Mouse (Mus musculus) embryonic stem cell, embryonic (primary cell): ENCODE results near the gene Sik1.

ENCODE experiments used
- CTCF ChIA-PET, 4 experiments: fragments of 300-600 bp in 2 of 4; fragments of 350-600 bp in 2 of 4; sonication (Branson Sonifier 250); formaldehyde crosslinking; loops; one replicate each; lab custom pipeline; 2022; ENCODE audit warnings: inconsistent platforms in 2 of 4; lab: Charles Lee
- POLR2A ChIA-PET, 4 experiments: fragments of 300-600 bp in 2 of 4; fragments of 350-600 bp in 2 of 4; sonication (Branson Sonifier 250); formaldehyde crosslinking; loops; one replicate each; lab custom pipeline; 2022; ENCODE audit warnings: antibody characterized with exemption in 4 of 4, inconsistent platforms in 1 of 4; lab: Charles Lee

The Sik1 gene

GRCm38 (mm10) chr17:31850457-31850980, 5.1 kb downstream of the Sik1 start:
- CTCF ChIA-PET = no interaction called here
- POLR2A ChIA-PET = interaction anchor here (0.5 to 12.6 kb wide), 22 partner anchors 10 to 263 kb away, joined by 3 to 222 read pairs (median 6); no protein-coding TSS in a partner anchor

- POLR2A ChIA-PET = interaction anchor here in 3 of 4 experiments (0.8 to 12.6 kb wide), 18 partner anchors 10 to 75 kb away, joined by 3 to 222 read pairs (median 6); no protein-coding TSS in a partner anchor
Measured at GRCm38 (mm10) chr17:31846970-31847369, 8.6 kb downstream of the Sik1 start.

GRCm38 (mm10) chr17:31846352-31846751, 9.3 kb downstream of the Sik1 start:
- ChIA-PET POLR2A (interaction anchor here in 3 of 4 experiments (0.7 to 12.6 kb wide), 19 partner anchors 9 to 143 kb away, joined by 3 to 222 read pairs (median 6); no protein-coding TSS in a partner anchor), CTCF (no interaction called here)

More at GRCm38 (mm10) chr17:31846970-31847369, 8.6 kb downstream of the Sik1 start:
- CTCF ChIA-PET = no interaction called here

- ChIA-PET POLR2A (interaction anchor here in 2 of 4 experiments (2.5 to 20.3 kb wide), 5 partner anchors 7 to 37 kb away, joined by 7 to 451 read pairs (median 330); partner anchors contain the start of gene Sik1 (in 1 of the 2)), CTCF (no interaction called here)
Measured at GRCm38 (mm10) chr17:31843891-31844290, 11.7 kb downstream of the Sik1 start.

GRCm38 (mm10) chr17:31842930-31843822, 12.4 kb downstream of the Sik1 start:
- ChIA-PET POLR2A (interaction anchor here in 3 of 4 experiments (0.6 to 20.6 kb wide), 14 partner anchors 8 to 68 kb away, joined by 3 to 481 read pairs (median 22); partner anchors contain the start of gene Sik1 (in 1 of the 3)), CTCF (no interaction called here)

GRCm38 (mm10) chr17:31841842-31842611, 13.6 kb downstream of the Sik1 start:
- ChIA-PET CTCF (interaction anchor here in 1 of 4 experiments (0.5 kb wide), 1 partner anchor 23 kb away, joined by 7 read pairs; no protein-coding TSS in a partner anchor), POLR2A (interaction anchor here in 3 of 4 experiments (0.6 to 20.6 kb wide), 24 partner anchors 8 to 970 kb away, joined by 3 to 481 read pairs (median 8); partner anchors contain the start of gene Sik1 (in 1 of the 3))

GRCm38 (mm10) chr17:31841453-31841841, 14.2 kb downstream of the Sik1 start:
- ChIA-PET POLR2A (interaction anchor here in 3 of 4 experiments (0.6 to 20.6 kb wide), 30 partner anchors 8 to 971 kb away, joined by 3 to 481 read pairs (median 7); partner anchors contain the start of gene Sik1 (in 1 of the 3)), CTCF (interaction anchor here in 2 of 4 experiments (0.5 to 0.6 kb wide), 2 partner anchors 22 to 805 kb away, joined by 5 to 7 read pairs; no protein-coding TSS in a partner anchor)

GRCm38 (mm10) chr17:31840423-31841003, 15.1 kb downstream of the Sik1 start:
- CTCF ChIA-PET = interaction anchor here in 1 of 4 experiments (1.2 kb wide), 1 partner anchor 147 kb away, joined by 4 read pairs; no protein-coding TSS in a partner anchor
- POLR2A ChIA-PET = interaction anchor here in 3 of 4 experiments (0.6 to 20.6 kb wide), 35 partner anchors 9 to 340 kb away, joined by 3 to 481 read pairs (median 6); partner anchors contain the start of gene Sik1 (in 1 of the 3)

GRCm38 (mm10) chr17:31836772-31837171, 18.8 kb downstream of the Sik1 start:
- POLR2A ChIA-PET = interaction anchor here in 3 of 4 experiments (0.7 to 20.6 kb wide), 35 partner anchors 9 to 548 kb away, joined by 3 to 481 read pairs (median 4); partner anchors contain the start of gene Sik1 (in 2 of the 3)
- CTCF ChIA-PET = interaction anchor here in 1 of 4 experiments (0.9 kb wide), 1 partner anchor 15 kb away, joined by 3 read pairs; no protein-coding TSS in a partner anchor

GRCm38 (mm10) chr17:31836264-31836607, 19.4 kb downstream of the Sik1 start:
- CTCF ChIA-PET = interaction anchor here in 1 of 4 experiments (0.9 kb wide), 1 partner anchor 15 kb away, joined by 3 read pairs; no protein-coding TSS in a partner anchor
- POLR2A ChIA-PET = interaction anchor here in 3 of 4 experiments (0.7 to 20.6 kb wide), 24 partner anchors 10 to 498 kb away, joined by 3 to 481 read pairs (median 10); partner anchors contain the start of gene Sik1 (in 2 of the 3)

- ChIA-PET POLR2A (interaction anchor here (0.6 to 20.6 kb wide), 25 partner anchors 9 to 460 kb away, joined by 3 to 481 read pairs (median 29); partner anchors contain the start of gene Sik1 (in 2 of the 4)), CTCF (interaction anchor here in 1 of 4 experiments (0.9 kb wide), 1 partner anchor 14 kb away, joined by 3 read pairs; no protein-coding TSS in a partner anchor)
Measured at GRCm38 (mm10) chr17:31835528-31836263, 19.9 kb downstream of the Sik1 start.

- CTCF ChIA-PET = interaction anchor here in 3 of 4 experiments (0.5 to 0.8 kb wide), 6 partner anchors 15 to 1092 kb away, joined by 3 to 4 read pairs (median 3); no protein-coding TSS in a partner anchor
Measured at GRCm38 (mm10) chr17:31834320-31835065, 21.1 kb downstream of the Sik1 start.

GRCm38 (mm10) chr17:31833752-31834151, 21.9 kb downstream of the Sik1 start:
- POLR2A ChIA-PET = interaction anchor here in 3 of 4 experiments (0.5 to 20.6 kb wide), 58 partner anchors 8 to 332 kb away, joined by 3 to 481 read pairs (median 6); partner anchors contain the start of genes Sik1 (in 2 of the 3), Cbs (in 1 of the 3) and Notch3 (in 1 of the 3)
- CTCF ChIA-PET = interaction anchor here in 1 of 4 experiments (0.6 to 0.7 kb wide), 2 partner anchors 67 to 112 kb away, joined by 3 read pairs; no protein-coding TSS in a partner anchor

More at GRCm38 (mm10) chr17:31834320-31835065, 21.1 kb downstream of the Sik1 start:
- POLR2A ChIA-PET = interaction anchor here in 3 of 4 experiments (0.6 to 20.6 kb wide), 64 partner anchors 7 to 490 kb away, joined by 3 to 481 read pairs (median 4); partner anchors contain the start of genes Sik1 (in 2 of the 3), Cbs (in 1 of the 3) and Notch3 (in 1 of the 3)

- CTCF ChIA-PET = no interaction called here
- POLR2A ChIA-PET = interaction anchor here in 3 of 4 experiments (0.5 to 20.6 kb wide), 30 partner anchors 7 to 298 kb away, joined by 3 to 481 read pairs (median 10); partner anchors contain the start of gene Sik1 (in 2 of the 3)
Measured at GRCm38 (mm10) chr17:31832577-31832964, 23.0 kb downstream of the Sik1 start.
